Mouse (Mus musculus) kidney, adult 2 months (tissue): ENCODE data around the gene Csrnp1. TPM values are rescaled to one million over a fixed set of nuclear protein-coding genes. Genes with fewer than 3 reads are reported as not detected.

Experiments
- DNase-seq: peaks from one replicate; pipeline ENCODE4 v3.0.0; 2021
- H3K27ac ChIP-seq: fragments of 200-500 bp; 2 replicates; pipeline ENCODE4 v1.5.1; 2012; ENCODE audit warnings: low read depth, low read length, control low read depth, inconsistent platforms; ENCODE audit not compliant: insufficient read depth
- H3K27me3 ChIP-seq: fragments of 200-500 bp; replicated peaks from 2 replicates; pipeline ENCODE4 v1.6.1; 2012; ENCODE audit warnings: mild to moderate bottlenecking, moderate library complexity, low read length, inconsistent platforms; ENCODE audit not compliant: control insufficient read depth, insufficient read depth
- H3K36me3 ChIP-seq: fragments of 200-500 bp; 2 replicates; pipeline ENCODE4 v1.6.1; 2012; ENCODE audit warnings: mild to moderate bottlenecking, moderate library complexity, low read length, inconsistent platforms; ENCODE audit not compliant: control insufficient read depth, insufficient read depth
- H3K4me1 ChIP-seq: fragments of 200-500 bp; 2 replicates; pipeline ENCODE4 v1.6.1; 2011; ENCODE audit warnings: low read length; ENCODE audit not compliant: control insufficient read depth, insufficient read depth
- H3K4me3 ChIP-seq: fragments of 200-500 bp; 2 replicates; pipeline ENCODE4 v1.5.1; 2011; ENCODE audit warnings: mild to moderate bottlenecking, low read depth, low read length, control low read depth; ENCODE audit not compliant: insufficient read depth
- CTCF ChIP-seq: fragments of 200-500 bp; conservative IDR thresholded peaks from 2 replicates; pipeline ENCODE4 v1.5.1; 2011; ENCODE audit warnings: low read depth, mild to moderate bottlenecking, control low read depth, low read length, moderate library complexity, mixed read lengths; ENCODE audit not compliant: insufficient read depth, insufficient read length
- POLR2A ChIP-seq: fragments of 200-500 bp; IDR thresholded peaks from one replicate; pipeline ENCODE4 v1.6.1; 2011; ENCODE audit warnings: low read depth, low read length, control low read depth
- WGBS: fragments of 180-500 bp; shearing (Covaris S2); methylation state at CpG from one replicate; pipeline ENCODE4 v1.1.7; 2018; 5-methylcytosine and 5-hydroxymethylcytosine counted together
- polyA plus RNA-seq: library from polyadenylated mRNA; depleted of rRNA; stranded (reverse); fragments of >200 nt; gene quantifications from 2 replicates; pipeline ENCODE4 v1.2.3, GENCODE M21; 2012

The Csrnp1 gene
- polyA plus RNA-seq, 1 experiment = 14.8 TPM

DNA sequence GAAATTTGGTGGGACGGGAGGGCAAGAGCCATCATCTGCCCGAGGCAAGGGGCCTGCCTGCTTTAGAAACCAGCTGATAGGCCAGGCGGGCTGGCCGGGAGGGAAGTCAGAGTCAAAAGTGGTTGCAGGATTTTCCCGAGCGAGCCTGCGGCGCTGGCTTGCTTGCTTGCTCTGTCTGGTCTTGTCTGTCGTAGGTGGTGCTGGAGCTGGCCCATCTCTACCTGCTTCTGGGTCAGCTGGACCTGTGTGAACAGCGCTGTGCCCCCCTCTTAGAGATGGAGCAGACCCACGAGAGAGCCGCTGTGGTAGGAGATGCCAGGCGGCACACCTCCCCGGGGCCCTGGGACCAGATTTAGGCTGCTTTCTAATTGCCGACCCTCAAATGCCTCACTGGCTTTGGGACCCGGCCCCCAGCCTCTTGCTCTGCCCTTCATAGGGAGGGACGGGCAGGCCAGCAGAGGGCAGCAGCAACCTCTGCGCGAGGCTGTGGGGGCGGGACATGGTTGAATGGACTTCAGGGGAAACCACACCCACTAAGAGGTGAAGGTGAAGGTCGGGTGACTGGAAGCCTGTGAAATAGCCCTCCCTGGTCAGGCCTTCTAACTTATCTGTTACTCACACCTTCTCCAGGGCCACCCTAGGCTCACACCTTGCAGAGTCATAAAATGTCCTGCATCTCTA lies 21.3 kb downstream of the Csrnp1 start:
- Histone ChIP-seq H3K36me3 (no peaks in the 10 kb centered on the region), H3K4me1 (no peaks in the 10 kb centered on the region), H3K27ac (no peak overlapping the region), H3K4me3 (no peak overlapping the region), H3K27me3 (no peaks in the 10 kb centered on the region)
- TF ChIP-seq POLR2A = no peak
- peak; percentile 86 for TF ChIP-seq CTCF
- peak; percentile 83 for DNase-seq
- WGBS = 22% methylated on average over 21 of the region's 21 CpGs

DNA sequence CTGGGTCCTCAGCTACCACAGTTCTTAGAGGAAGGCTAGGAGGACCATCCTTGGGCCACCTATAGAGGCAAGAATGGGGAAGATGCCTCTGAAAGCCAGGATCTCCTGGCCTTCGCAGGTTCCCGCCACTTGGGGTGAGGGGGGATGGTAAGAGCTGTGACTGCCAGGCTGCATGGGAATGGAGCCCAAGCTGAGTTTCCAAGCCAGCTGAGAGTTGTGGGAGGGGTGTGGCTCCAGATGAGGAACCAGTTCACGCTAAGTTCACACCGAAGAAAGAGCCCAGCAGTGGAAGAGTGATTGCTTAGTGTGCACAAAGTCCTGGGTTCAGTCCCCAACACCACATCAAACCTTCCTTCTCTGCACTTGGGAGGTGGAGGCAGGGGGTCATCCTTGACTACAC lies 22.2 kb downstream of the Csrnp1 start:
- Histone ChIP-seq H3K27me3 (no peaks in the 10 kb centered on the region), H3K36me3 (no peaks in the 10 kb centered on the region), H3K27ac (no peak overlapping the region), H3K4me3 (no peak overlapping the region), H3K4me1 (no peaks in the 10 kb centered on the region)
- no peak for DNase-seq
- no peak for TF ChIP-seq CTCF
- TF ChIP-seq POLR2A = no peak
- WGBS = 64% methylated on average over 4 of the region's 4 CpGs

DNA sequence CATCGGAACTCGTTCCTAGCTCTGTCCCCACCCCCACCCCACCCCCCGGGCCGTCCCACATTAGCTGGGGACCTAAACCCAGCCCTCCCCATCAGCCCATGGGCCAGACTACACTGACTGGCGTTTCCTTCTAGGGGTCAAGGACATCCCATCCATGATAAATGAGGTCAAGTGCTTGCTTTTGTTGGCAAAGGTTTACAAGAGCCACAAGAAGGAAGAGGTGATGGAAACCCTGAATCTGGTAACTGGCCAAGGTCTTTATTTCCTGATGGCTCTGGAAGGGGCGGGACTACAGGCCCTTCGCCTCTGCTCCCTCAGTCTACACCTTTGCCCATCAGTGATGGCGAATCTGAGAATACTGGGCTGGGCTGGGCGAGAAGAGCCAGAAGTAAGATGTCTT lies 25.6 kb downstream of the Csrnp1 start:
- DNase-seq = peak; percentile 53
- H3K27me3 ChIP-seq = no peaks in the 10 kb centered on the region
- no peak overlapping the region for H3K4me3 ChIP-seq
- no peaks in the 10 kb centered on the region for H3K4me1 ChIP-seq
- 58% methylated on average over 9 of the region's 9 CpGs for WGBS
- TF ChIP-seq CTCF (no peak), POLR2A (no peak)
- H3K27ac ChIP-seq = no peak overlapping the region
- H3K36me3 ChIP-seq = no peaks in the 10 kb centered on the region

DNA sequence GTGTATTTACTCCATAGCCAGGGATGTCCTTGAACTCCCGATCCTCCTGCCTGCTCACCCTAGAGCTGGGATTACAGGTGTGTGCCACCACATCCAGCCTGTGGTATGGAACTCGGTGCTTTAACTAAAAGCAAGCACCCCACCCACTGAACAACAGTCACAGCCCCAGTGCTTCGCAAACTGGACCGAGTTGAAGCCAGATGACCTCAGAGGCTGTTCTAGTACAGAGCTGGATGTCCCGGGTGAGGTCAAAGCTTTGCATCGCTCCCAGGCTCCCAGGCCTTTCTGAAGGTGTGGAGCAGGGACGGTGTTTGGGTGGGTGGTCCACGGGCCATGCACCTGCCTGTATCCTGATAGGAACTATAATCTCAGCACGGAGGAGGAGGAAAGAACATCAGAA lies 33.1 kb downstream of the Csrnp1 start:
- no peak for DNase-seq

DNA sequence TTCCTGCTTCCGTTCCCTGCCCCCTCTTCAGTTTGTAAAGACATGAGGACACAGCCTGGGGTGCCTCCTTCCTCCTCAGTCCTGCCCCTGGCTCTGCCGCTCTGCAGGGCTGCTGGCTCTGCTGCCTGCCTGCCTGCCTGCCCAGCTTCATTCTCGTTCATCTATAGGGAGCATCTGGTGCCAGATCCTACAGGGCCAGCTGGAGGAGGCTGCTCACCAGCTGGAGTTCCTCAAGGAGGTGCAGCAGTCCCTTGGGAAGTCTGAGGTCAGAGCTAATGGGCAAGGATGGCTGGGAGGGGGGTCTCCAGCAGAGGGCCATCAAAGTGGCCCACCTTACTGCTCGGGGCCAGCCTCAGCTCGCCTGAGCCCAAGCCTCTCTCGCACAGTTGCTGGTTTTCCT lies 34.0 kb downstream of the Csrnp1 start:
- TF ChIP-seq POLR2A (no peak), CTCF (no peak)
- Histone ChIP-seq H3K4me1 (no peaks in the 10 kb centered on the region), H3K27ac (no peak overlapping the region), H3K36me3 (no peaks in the 10 kb centered on the region), H3K4me3 (no peak overlapping the region), H3K27me3 (no peaks in the 10 kb centered on the region)
- 51% methylated on average over 6 of the region's 6 CpGs for WGBS
- DNase-seq = no peak

More for the DNA sequence above, 33.1 kb downstream of the Csrnp1 start:
- H3K36me3 ChIP-seq = no peaks in the 10 kb centered on the region
- no peak overlapping the region for H3K4me3 ChIP-seq
- TF ChIP-seq CTCF = no peak
- TF ChIP-seq POLR2A = no peak
- H3K4me1 ChIP-seq = no peaks in the 10 kb centered on the region
- no peak overlapping the region for H3K27ac ChIP-seq
- 84% methylated on average over 9 of the region's 9 CpGs for WGBS
- no peaks in the 10 kb centered on the region for H3K27me3 ChIP-seq

DNA sequence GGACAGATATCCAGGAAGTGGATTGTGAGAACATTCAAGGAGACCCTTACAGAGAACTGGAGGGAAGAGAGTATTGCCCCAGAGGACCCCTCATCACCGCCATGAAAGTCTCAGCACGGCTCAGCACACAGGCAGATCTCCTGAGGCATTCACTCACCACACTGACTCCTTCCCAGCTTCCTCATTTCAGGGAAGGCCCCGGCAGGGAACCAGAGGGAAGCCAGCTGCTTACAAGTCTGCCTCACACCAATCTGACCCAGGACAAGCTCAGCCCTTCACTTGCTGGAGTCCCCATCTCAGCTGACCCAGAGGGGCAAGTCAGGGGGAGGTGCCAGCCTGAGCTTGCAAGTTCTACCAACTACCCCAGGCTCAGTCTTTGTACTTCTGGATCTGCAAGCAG lies 35.7 kb downstream of the Csrnp1 start:
- H3K4me1 ChIP-seq = no peaks in the 10 kb centered on the region
- H3K27me3 ChIP-seq = no peaks in the 10 kb centered on the region
- H3K27ac ChIP-seq = no peak overlapping the region
- no peak overlapping the region for H3K4me3 ChIP-seq
- TF ChIP-seq POLR2A (no peak), CTCF (no peak)
- no peaks in the 10 kb centered on the region for H3K36me3 ChIP-seq
- 45% methylated on average over 3 of the region's 3 CpGs for WGBS
- no peak for DNase-seq

DNA sequence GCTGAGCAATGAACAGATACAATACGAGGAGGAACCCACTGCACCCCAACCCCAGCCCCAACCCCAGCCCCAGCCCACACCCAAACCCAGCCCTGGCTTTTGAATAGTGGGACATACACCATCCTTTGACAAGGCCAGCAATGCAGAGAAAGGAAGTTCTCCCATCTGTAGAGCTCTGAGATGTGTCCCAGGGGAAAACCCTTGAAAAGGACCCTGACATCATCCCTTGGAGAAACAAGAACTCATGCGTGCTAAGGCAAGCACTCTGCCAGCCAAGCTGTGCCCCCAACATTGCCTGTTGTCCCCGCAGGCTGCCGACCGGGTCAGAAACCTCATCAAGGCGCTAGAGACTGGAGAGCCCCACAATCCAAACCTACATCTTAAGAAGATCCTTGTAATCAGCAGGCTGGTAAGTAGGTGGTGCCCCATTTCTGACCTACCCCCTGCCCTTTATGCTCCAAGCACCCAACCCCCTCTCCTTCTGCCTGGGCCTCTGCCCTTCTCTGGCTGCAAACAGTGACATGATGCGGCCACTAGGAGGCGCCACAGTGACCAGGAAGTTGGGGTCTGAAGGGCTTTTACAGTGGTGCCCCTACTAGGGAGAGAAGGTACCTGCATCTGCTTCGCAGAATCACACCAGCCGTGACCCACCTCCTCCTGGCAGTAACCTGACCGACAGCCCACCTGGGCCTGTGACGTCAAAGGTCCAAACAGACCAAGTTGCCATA lies 39.1 kb downstream of the Csrnp1 start:
- Histone ChIP-seq H3K27ac (no peak overlapping the region), H3K36me3 (no peaks in the 10 kb centered on the region), H3K4me1 (no peaks in the 10 kb centered on the region), H3K27me3 (no peaks in the 10 kb centered on the region), H3K4me3 (no peak overlapping the region)
- 80% methylated on average over 12 of the region's 12 CpGs for WGBS
- TF ChIP-seq POLR2A = no peak
- peak; percentile 40 for TF ChIP-seq CTCF
- no peak for DNase-seq
